Mouse (Mus musculus) T-helper 17 cell (primary cell): ENCODE measurements around the gene Gm49342.
"Not testable (repeated sequence)": the region's sequence is repeated elsewhere in the genome, so short reads cannot be mapped to it uniquely, and the experiment has no call there.

Experiments used
- in situ Hi-C, 2 experiments: fragments of 300-600 bp; cut with MboI, MseI; formaldehyde crosslinking; loops; 1 replicate in 1 of 2; 2 replicates in 1 of 2; pipeline ENCODE4 v1.15.1; 2025; ENCODE audit warnings: high pct_unique_total_duplicates in 2 of 2

Gene Gm49342

DNA sequence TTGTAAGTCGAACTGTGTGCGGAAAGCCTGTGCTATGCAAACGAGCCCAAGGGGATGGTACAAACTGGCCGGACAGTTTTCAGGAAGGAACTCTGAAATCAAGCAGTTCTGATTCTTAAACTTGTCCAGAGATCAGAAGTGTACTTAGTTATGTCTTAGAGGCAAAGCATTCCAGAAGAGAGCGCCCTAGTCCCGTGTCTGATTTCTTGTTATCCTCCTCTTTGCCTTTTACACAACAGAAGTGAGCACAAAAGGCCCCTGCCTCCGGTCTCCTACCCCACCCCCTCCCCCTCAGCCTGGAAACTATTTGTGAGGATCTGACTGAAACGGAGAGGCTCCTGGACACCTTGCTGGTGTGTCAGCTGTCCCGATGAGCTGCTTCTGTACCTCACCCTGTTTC lies 32.4 kb downstream of the Gm49342 start:
- in situ Hi-C loops = no loop called here

DNA sequence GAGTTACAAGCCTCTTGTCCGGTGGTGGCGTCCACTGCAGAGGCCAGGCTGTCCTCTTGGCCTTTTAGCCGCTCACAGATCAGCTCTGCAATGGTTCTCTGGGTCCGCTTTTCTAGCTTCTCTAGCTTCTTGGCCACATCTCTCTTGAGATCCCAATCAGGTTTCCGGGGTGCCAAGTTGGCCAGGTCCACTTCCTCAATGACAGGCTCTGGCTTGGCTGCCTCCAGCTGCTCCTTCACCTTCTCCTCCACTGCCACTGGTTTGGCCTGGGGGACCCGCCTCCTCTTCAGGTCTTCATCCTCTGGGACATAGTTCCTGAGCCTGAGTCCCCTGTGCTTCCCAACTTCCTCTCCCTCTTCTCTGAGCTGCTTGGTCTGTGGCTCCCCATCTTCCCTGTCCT lies 34.1 kb downstream of the Gm49342 start:
- in situ Hi-C loops = not testable (repeated sequence)

DNA sequence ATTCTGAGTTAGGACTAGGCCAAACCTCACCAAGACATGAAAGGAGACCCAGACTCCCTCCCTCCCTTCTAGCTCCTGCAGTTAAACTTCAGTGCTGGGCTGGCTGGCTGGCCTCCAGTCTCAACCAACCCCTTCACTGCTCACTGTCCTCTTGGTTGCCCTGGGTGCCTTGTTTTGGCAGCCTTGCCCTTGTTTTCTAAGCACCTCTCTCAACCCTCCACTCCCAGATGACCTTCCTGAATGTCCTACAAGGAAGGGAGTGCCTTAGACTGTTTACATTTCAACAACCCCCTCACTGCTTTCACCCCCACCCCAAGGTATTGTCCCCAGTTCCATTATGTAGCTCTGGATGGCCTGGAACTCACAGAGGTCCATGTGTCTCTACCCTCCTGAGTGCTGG lies 35.3 kb downstream of the Gm49342 start:
- in situ Hi-C loops = loop anchor here in 1 of 2 experiments (10.0 kb wide), 1 partner anchor 265 kb away; no protein-coding TSS in a partner anchor

DNA sequence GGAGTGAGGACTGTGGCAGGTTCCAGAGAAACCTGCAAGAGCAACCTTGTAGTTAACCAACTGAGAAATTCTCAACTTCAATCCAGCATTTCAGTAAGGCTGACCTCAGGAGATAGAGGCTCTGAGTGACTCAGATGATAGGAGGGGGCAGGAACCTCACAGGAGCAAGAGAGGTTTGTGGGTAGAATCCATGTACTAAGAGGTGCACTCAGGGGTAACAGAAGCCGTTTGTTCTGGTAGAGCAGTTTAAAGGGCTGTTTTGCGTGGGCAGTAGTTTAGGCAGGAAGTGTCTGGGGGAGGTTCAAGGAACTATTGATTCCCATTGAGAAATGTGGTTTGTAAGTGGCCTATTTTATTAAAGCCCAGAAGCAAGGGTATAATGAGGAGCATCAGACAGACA lies 36.9 kb downstream of the Gm49342 start:
- in situ Hi-C loops = loop anchor here in 1 of 2 experiments (10.0 kb wide), 1 partner anchor 264 kb away; no protein-coding TSS in a partner anchor

DNA sequence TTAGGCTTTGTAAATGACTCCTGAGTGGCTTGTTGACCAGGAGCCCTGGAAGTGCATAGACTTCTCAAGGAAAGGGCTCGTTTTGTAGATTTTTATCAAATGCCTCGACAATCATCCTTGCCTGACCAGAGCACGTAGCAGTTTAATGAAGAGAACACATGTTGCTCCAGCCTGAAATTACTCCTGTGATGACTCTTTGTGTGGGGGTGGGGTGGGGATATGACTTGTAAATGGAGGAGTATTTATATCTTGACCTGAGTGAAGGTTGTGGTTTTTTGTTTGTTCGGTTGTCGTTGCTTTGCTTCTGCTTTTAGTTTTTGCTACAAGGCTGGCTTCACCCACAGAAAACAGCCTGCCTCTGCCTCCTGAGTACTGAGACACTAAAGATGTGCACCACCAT lies 37.5 kb downstream of the Gm49342 start:
- in situ Hi-C loops = loop anchor here in 1 of 2 experiments (10.0 kb wide), 1 partner anchor 263 kb away; no protein-coding TSS in a partner anchor

DNA sequence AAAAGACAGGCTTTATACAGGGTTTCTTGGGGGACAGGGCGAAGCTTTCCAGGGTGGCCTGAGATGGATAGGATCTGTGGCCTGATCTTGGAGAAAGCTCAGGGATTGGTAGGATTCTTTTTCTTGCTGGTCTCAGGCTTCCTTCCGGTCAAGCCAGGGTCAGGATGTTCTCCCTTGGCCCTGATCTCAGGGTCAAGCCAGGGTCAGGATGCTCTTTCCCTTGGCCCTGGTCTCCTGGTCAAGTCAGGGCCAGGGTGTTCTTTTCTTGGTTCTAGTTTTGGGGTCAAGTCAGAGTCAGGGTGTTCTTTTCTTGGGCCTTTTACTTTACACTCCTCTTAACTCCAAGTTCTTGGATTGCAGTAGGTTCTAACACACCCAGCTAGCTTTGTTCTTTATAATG lies 43.4 kb downstream of the Gm49342 start:
- in situ Hi-C loops = loop anchor here (5.0 to 10.0 kb wide), 2 partner anchors 35 to 257 kb away; no protein-coding TSS in a partner anchor

DNA sequence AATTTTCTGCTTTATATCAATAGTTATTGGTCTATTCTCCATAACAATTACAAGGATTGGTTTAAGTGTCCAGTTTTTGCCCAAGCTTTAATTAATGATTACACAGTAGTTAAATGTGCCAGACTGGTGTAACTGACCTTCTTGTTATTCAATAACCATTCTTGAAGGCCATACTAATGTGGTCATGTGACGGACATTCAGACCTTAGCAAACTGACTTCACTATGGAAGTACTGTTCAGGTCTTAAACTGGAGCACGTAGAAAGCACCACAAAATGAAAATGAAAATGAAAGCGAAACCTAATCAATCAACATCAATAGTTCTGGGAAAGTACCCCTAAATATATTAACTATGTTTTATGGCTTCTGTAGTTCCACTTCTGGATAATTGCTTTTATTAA lies 46.7 kb downstream of the Gm49342 start:
- in situ Hi-C loops = no loop called here

DNA sequence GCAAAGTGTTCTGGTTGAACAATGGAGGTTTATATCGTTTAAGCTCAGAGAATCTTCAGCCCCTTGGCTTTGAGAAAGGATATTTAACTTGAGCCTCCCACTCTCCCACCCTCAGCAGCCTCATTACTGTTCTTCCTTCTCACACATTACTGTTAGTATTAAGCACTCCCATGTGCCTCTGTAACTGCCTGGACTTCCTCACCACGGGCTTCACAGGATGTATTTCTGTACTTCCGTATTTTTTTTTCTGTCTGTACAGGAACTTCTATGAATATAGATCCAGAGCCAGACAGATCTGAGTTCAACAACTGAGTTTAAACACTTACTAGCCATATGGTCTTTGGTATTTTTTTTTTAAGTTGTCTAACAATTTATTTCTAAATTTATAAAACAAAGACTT lies 52.8 kb downstream of the Gm49342 start:
- in situ Hi-C loops = no loop called here

DNA sequence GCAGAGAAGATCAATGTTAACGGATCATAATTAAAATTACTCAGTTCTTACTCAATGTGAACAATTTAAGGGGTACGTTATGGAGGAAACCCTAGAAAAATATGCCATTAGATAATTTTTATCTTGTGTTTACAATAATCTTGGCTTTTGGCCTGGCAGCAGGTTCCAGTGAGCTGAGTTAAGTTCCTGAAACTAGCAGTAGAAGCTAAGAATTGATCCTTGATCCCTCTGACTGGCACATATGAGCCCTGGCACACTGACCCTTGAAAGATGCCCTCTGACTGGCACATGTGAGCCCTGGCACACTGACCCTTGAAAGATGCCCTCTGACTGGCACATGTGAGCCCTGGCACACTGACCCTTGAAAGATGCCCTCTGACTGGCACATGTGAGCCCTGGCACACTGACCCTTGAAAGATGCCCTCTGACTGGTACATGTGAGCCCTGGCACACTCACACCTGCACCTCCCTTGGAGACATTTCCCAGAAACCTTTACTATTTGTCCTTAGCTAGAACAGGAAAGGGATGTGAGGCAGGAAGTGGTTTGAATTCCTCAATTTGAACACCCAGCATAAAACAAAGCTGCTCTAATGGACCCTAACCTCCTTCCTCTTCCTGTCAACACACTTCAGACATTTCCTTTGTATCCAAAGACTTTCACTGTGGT lies 53.8 kb downstream of the Gm49342 start:
- in situ Hi-C loops = no loop called here

DNA sequence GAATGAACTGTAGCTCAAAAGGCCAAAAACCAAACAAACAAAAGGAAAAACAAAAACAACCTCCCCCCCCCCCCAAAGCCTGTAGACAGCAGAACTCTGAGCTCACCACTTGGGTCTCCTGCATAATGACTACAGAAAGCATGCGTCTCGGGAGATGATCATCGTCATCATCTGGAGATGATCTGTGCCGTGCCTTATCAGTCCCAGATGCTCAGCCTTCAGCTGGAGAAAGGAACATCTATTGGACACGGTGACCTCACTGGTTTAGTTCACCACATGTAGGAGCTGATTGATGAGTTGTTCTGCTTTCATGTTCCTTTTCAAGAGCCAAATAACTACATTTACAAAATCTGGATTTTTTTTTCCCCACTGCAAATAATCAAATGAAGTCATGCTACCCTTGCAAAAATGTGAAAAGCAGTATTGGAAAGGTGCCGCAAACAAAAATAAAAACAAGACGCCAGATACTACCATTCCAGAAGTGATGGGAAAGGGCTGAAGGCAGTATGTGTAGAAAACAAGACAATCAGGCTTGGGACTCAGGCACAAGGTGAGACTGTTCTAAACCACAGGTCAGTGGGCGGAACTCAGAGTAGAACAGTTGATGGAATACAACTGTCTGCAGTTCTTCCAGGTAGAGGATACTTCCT lies 63.0 kb downstream of the Gm49342 start, which contains the start of gene Rnase10:
Rnase10 (plus strand) TSS at position 600 of the 650 bp plus-strand sequence.
- in situ Hi-C loops = no loop called here

DNA sequence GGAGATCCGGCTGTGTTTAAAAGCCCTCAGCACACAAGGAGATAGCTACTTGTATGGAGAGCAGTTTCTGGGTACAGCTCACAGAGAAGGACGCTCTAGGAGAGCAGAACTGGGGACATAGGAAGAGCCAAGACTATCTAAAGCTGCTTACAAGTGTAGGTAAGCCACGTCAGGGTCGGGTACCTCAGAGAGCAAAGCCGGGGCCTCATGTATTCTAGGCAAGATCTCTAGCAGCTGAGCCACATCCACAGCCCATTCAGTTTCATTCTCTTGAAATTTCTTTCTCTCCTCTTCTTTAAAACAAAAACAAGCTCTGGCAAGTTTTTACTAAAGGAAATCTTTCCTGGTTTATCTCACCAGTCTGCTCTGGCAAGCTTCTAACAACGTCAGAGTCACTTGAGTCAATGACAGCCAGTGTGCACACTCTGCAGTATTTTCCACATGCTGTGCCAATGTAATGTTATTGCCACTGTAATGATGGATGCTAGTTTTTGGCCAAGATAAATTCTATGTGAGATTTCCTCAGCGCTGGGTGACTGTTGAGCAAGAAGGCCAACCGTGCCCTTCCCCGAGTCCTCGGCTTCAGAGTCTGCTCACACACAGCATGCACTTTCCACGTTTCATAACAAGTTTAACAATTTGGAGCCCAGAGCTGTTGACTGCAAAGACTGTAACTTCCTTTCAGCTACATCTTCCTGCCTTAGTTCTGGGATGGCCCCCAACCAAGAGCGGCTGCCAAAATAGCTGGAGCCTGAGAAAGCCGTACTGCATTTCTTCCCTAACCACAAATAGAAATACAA lies 63.8 kb downstream of the Gm49342 start:
- in situ Hi-C loops = no loop called here

DNA sequence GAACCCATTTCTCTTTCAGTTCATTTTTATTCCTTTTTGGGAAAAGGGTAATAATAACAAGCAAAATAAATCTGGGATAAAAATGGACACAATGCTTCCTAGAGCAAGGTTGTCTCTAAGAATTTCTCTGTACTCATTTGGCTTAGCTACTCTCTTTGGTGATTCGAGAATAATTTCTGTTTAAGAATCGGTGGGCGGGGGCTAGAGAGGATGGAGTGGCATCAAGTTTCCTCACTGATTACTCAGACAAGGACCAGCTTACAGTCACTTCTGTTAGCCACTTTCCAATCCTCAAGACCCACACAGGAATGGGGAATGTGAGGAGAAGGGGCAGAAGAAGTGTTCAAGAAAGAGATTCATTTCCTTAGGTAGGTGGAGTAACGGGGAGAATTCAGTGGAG lies 64.5 kb downstream of the Gm49342 start:
- in situ Hi-C loops = no loop called here

DNA sequence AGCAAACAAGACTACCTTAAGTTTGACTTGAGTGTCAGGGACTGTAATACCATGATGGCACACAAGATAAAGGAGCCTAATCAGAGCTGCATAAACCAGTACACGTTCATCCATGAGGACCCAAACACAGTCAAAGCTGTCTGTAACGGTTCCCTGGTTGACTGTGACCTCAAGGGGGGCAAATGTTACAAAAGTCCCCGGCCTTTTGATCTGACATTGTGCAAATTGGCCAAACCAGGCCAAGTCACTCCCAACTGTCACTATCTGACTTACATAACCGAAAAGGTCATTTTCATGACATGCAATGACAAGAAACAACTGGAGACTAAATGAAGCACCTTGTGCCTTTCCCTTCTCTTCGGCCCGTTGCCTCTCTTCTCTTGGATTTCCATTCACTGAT lies 65.3 kb downstream of the Gm49342 start:
- in situ Hi-C loops = no loop called here
